8 mouse cellular contexts compared by ENCODE assay signal in genomic region chr13:63112598-63113372, GRCm38 (mm10).
DNase-seq lines count a peak whose midpoint lies in the region; ATAC-seq and TF ChIP-seq lines count a peak whose summit lies in the region.

No protein-coding gene starts in this region.

- 87% methylated on average over 10 of the region's 10 CpGs for WGBS in liver, adult 2 months
- 62% methylated on average over 10 of the region's 10 CpGs for WGBS in liver, embryonic 11.5 days

- no peak for DNase-seq in liver, adult 2 months (ENCODE audit: extremely low read depth, low read depth, low spot score)
- no peak for DNase-seq in liver, embryonic 11.5 days (ENCODE audit: low spot score)
- DNase-seq in embryo, embryonic 10.5 days (ENCODE audit: low spot score) = peak; percentile 73
- peak; percentile 10 for DNase-seq in naive thymus-derived CD4-positive, alpha-beta T cell, adult 2 months (ENCODE audit: low read depth)
- no peak for DNase-seq in urinary bladder, postnatal 14 days (ENCODE audit: low spot score)
- DNase-seq in gastrocnemius, adult 8-10 months (ENCODE audit: low spot score in 2 of 2) = no peak

- no peak for ATAC-seq in liver, embryonic 11.5 days (replicated peaks; ENCODE audit: low FRiP score)
- ATAC-seq in inflammation-experienced regulatory T-cells, adult 6 months = peak; percentile 43
- ATAC-seq in erythroblast, adult 5-6 weeks (replicated peaks; ENCODE audit: low FRiP score, poor library complexity, severe bottlenecking) = no peak

- peaks cover 13% of the 10 kb centered on the region for H3K4me1 ChIP-seq in liver, adult 2 months (ENCODE audit: control insufficient read depth, insufficient read depth, low read length)
- H3K4me1 ChIP-seq in liver, embryonic 11.5 days (replicated peaks; ENCODE audit: control insufficient read depth, insufficient read depth, low read length) = peaks cover 8% of the 10 kb centered on the region; the same call in 1 of the 2 replicates

- no peak overlapping the region for H3K4me3 ChIP-seq in liver, adult 2 months (ENCODE audit: insufficient read depth, low read depth, low read length)
- no peak overlapping the region for H3K4me3 ChIP-seq in liver, embryonic 11.5 days (ENCODE audit: low read depth, low read length)

- peak overlapping the region; percentile 20; the same call in 1 of the 2 replicates for H3K27ac ChIP-seq in liver, adult 2 months (replicated peaks; ENCODE audit: insufficient read depth, low read depth, low read length)
- no peak overlapping the region for H3K27ac ChIP-seq in liver, embryonic 11.5 days (ENCODE audit: low read depth, low read length)

- no peak for TF ChIP-seq CTCF in liver, adult 2 months (IDR thresholded peaks at IDR 0.05; ENCODE audit: low read depth, low read length)

- TF ChIP-seq POLR2A in liver, adult 2 months (IDR thresholded peaks at IDR 0.05; ENCODE audit: extremely low read depth, insufficient read depth, low read length) = no peak

- no peak overlapping the region for H3K4me2 ChIP-seq in liver, embryonic 11.5 days

- H3K36me3 ChIP-seq in liver, adult 2 months (ENCODE audit: control insufficient read depth, insufficient read depth, low read length) = no peaks in the 10 kb centered on the region
- H3K36me3 ChIP-seq in liver, embryonic 11.5 days (ENCODE audit: control insufficient read depth, insufficient read depth, low read length) = no peaks in the 10 kb centered on the region

- no peaks in the 10 kb centered on the region for H3K9me3 ChIP-seq in liver, embryonic 11.5 days (ENCODE audit: control insufficient read depth, low read length)

- no peaks in the 10 kb centered on the region for H3K27me3 ChIP-seq in liver, adult 2 months (ENCODE audit: control insufficient read depth, insufficient read depth, low read length)
- H3K27me3 ChIP-seq in liver, embryonic 11.5 days (replicated peaks; ENCODE audit: control insufficient read depth, insufficient read depth, low read length) = no peaks in the 10 kb centered on the region

- H3K79me2 ChIP-seq in liver, adult 2 months (ENCODE audit: control insufficient read depth, insufficient read depth, low read length) = no peaks in the 10 kb centered on the region; the same call in 1 of the 2 replicates

- H3K9ac ChIP-seq in liver, adult 2 months (ENCODE audit: low read depth, low read length) = no peak overlapping the region
- no peak overlapping the region for H3K9ac ChIP-seq in liver, embryonic 11.5 days (ENCODE audit: low read depth, low read length)

Comparison
In these comparisons a context has a peak if more than half of its experiments do, and no peak if none do; other contexts are left out.
1. DNase-seq: peak in embryo, embryonic 10.5 days (single experiment) and naive thymus-derived CD4-positive, alpha-beta T cell, adult 2 months (single experiment); none in liver, adult 2 months (single experiment), liver, embryonic 11.5 days (single experiment), urinary bladder, postnatal 14 days (single experiment) and gastrocnemius, adult 8-10 months (0 of 2).